Mouse (Mus musculus): ENCODE measurements around the gene BC030870. TPM values are rescaled to one million over a fixed set of nuclear protein-coding genes. Genes with fewer than 3 reads are reported as not detected.
"Not testable (repeated sequence)": the region's sequence is repeated elsewhere in the genome, so short reads cannot be mapped to it uniquely, and the experiment has no call there.

BC030870 gene
- polyA plus RNA-seq (2015; fragmentation: Nextera tagmentation; extraction: Ambion mirVana) = 4.3 and 5.8 TPM in 2 replicates

DNA sequence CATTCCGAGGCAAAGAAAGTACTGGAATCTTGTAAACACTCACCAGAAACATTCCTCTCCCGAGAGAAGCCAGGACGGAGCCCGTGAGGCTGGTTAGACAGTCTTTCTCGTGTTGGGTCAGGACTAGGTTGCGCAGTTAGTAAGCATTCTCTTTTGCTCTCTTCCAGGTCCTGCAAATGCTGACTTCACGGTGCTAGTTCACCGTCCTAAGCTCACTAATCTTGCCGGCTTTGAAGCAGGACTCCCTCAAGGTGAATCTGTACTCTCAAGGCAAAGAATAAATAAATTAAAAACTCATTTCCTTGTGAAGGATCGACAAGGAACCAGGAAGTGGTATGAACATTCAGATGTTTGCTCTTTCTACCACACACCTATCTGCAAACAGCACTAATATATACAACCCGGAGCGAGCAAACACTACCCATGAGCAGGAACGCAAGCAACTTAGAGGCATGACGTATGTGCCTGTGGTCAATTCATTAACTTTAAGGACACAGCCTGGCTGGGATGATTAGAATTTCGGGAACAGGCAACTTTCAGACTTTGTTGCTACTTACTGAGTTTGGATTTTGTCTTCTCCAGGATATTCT is at the start of gene BC030870:
BC030870 (minus strand) TSS at position 365 of the 590 bp plus-strand sequence.
- Histone ChIP-seq H3K27ac (ENCODE audit: low read length) (peak within 1 kb of the TSS; percentile 73), H3K4me2 (replicated peaks; ENCODE audit: low read depth, low read length) (peak within 1 kb of the TSS; percentile 37), H3K4me3 (ENCODE audit: low read depth, low read length) (peak within 1 kb of the TSS; percentile 23; the same call in 1 of the 2 replicates), H3K9me3 (ENCODE audit: low read length) (no peaks in the 10 kb centered on the region), H3K4me1 (ENCODE audit: insufficient read depth, low read depth, low read length) (no peaks in the 10 kb centered on the region), H3K27me3 (replicated peaks; ENCODE audit: insufficient read depth, low read length) (no peaks in the 10 kb centered on the region), H3K9ac (replicated peaks; ENCODE audit: low read depth) (no peak within 1 kb of the TSS), H3K36me3 (ENCODE audit: insufficient read depth, low read length) (no peaks in the 10 kb centered on the region)
- 37% methylated on average over 15 of the region's 15 CpGs for WGBS
- TF ChIP-seq CTCF (IDR thresholded peaks at IDR 0.05) = no peak
- 0 out of 2 replicates have a peak, but pooled peaks have one; percentile 34 for TF ChIP-seq EP300 (IDR thresholded peaks at IDR 0.05)
- ATAC-seq (peak; percentile 89), DNase-seq (ENCODE audit: low spot score) (peak; percentile 67)

DNA sequence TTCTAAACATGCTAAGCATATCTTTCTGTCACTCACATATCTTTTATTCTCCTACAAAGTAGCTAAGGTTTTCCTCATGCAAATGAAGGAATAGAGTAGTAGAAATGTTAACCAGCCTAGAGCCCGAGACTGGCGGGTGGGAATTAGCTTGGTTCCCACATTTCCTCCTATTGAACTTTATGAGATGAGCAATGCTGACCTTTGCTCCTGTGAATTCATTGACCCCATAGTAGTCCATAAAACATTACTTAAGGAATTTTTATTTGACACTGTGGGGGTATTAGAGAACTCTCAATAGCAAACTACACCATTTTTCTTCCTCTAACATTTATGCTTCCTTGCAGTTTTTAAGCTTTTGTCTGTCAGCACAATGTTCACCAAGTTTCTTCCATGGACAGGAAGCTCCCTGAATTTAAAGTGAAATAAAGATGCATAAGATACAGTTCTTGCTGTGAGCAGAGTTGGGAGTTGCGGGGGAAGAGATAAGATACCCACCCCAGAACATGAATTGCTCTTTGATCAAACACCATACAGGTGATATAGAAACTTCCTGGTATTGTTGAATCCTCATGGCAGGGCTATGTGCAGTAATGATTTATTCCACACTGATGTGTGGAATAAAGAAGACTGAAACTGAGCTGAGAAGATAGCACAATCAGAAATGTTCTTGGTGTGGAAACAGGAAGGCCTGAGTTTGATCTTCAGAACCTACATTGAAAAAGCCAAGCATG is 45.5 kb upstream of the BC030870 start:
- TF ChIP-seq EP300 (IDR thresholded peaks at IDR 0.05) (no peak), CTCF (IDR thresholded peaks at IDR 0.05) (no peak)
- Histone ChIP-seq H3K27ac (ENCODE audit: low read length) (no peak overlapping the region), H3K36me3 (ENCODE audit: insufficient read depth, low read length) (no peaks in the 10 kb centered on the region), H3K9me3 (ENCODE audit: low read length) (no peaks in the 10 kb centered on the region), H3K4me1 (ENCODE audit: insufficient read depth, low read depth, low read length) (no peaks in the 10 kb centered on the region), H3K9ac (replicated peaks; ENCODE audit: low read depth) (no peak overlapping the region), H3K27me3 (replicated peaks; ENCODE audit: insufficient read depth, low read length) (no peaks in the 10 kb centered on the region), H3K4me2 (replicated peaks; ENCODE audit: low read depth, low read length) (no peak overlapping the region), H3K4me3 (ENCODE audit: low read depth, low read length) (no peak overlapping the region)
- no peak for DNase-seq (ENCODE audit: low spot score)
- 66% methylated on average over 3 of the region's 3 CpGs for WGBS
- ATAC-seq = no peak

DNA sequence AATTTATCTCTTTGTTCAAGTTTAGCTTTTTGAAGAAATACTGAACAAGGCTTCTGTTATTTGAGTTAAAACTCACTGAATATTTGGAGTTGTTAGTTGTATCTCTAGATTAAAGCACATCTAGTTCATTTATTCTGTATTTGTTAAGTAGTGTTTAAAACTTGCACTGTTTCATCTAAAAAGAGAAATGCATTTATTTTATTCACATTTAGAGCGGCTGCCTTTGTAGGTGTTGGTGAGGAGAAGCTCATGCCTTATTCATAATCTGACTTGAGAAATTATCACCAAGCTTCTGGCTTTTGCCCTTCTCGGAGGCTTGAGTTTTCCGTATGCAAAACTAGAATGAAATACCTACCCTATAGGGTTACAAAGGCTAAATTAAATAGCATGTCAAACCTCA is 39.8 kb upstream of the BC030870 start:
- H3K36me3 ChIP-seq (ENCODE audit: insufficient read depth, low read length) = no peaks in the 10 kb centered on the region
- TF ChIP-seq EP300 (IDR thresholded peaks at IDR 0.05) = no peak
- no peaks in the 10 kb centered on the region for H3K27me3 ChIP-seq (replicated peaks; ENCODE audit: insufficient read depth, low read length)
- no peak overlapping the region for H3K4me3 ChIP-seq (ENCODE audit: low read depth, low read length)
- H3K4me2 ChIP-seq (replicated peaks; ENCODE audit: low read depth, low read length) = no peak overlapping the region
- H3K9me3 ChIP-seq (ENCODE audit: low read length) = no peaks in the 10 kb centered on the region
- no peak for ATAC-seq
- H3K4me1 ChIP-seq (ENCODE audit: insufficient read depth, low read depth, low read length) = no peaks in the 10 kb centered on the region
- H3K9ac ChIP-seq (replicated peaks; ENCODE audit: low read depth) = no peak overlapping the region
- H3K27ac ChIP-seq (ENCODE audit: low read length) = no peak overlapping the region
- no peak for DNase-seq (ENCODE audit: low spot score)
- WGBS = 77% methylated on average over 3 of the region's 3 CpGs

DNA sequence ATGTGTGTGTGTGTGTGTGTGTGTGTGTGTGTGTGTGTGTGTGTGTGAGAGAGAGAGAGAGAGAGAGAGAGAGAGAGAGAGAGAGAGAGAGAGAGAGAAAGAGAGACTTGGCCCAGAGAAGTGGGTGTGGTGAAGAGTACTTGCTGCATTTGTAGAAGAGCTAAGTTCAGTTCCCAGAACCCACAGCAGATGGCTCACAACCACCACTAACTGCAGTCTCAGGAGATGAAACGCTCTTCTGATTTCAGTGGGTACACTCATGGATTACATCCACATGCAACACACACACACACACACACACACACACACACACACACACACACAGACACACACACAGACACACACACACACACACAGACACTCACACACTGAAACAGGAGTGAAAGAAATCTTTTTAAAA is 31.3 kb upstream of the BC030870 start:
- H3K36me3 ChIP-seq (ENCODE audit: insufficient read depth, low read length); ATAC-seq; H3K4me1 ChIP-seq (ENCODE audit: insufficient read depth, low read depth, low read length); H3K4me3 ChIP-seq (ENCODE audit: low read depth, low read length); H3K4me2 ChIP-seq (replicated peaks; ENCODE audit: low read depth, low read length); H3K9me3 ChIP-seq (ENCODE audit: low read length); DNase-seq (ENCODE audit: low spot score); H3K27ac ChIP-seq (ENCODE audit: low read length); H3K9ac ChIP-seq (replicated peaks; ENCODE audit: low read depth); H3K27me3 ChIP-seq (replicated peaks; ENCODE audit: insufficient read depth, low read length): not testable (repeated sequence)
- WGBS = 55% methylated on average over 1 of the region's 1 CpGs
- peak; percentile 31 for TF ChIP-seq CTCF (IDR thresholded peaks at IDR 0.05)

DNA sequence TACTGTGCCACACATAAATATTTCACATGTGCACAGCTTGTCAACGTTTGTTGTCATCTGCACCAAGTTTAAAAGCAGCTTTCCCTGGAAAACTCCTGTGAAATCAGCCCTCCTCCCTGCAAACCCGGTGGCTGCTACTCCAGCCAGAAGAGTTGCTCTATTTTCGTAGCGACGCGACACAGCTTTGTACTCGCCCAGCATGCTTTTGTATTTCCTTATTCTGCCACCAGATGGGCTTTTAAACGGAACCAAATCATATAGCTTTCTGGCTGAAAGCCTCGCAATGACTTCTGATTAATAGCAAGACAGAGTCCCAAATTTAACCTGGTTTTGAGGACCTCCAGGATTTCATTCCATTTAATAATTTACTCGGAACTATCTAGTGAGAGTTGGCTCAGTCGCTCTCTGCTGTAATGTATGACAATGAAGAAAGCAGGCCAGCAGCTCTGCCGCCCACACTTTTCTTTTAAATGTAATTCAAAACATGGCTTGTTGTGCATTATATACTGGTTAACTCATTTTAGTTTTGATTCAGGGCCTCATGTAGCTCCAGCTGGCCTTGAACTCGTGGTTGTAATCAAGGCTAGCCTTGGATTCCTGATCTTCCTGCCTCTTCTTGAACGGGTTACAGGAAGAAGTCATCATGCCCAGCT is 29.9 kb upstream of the BC030870 start:
- WGBS = 61% methylated on average over 14 of the region's 14 CpGs
- Histone ChIP-seq H3K9ac (replicated peaks; ENCODE audit: low read depth) (no peak overlapping the region), H3K4me1 (ENCODE audit: insufficient read depth, low read depth, low read length) (no peaks in the 10 kb centered on the region), H3K4me2 (replicated peaks; ENCODE audit: low read depth, low read length) (no peak overlapping the region), H3K36me3 (ENCODE audit: insufficient read depth, low read length) (no peaks in the 10 kb centered on the region), H3K27ac (ENCODE audit: low read length) (no peak overlapping the region), H3K27me3 (replicated peaks; ENCODE audit: insufficient read depth, low read length) (no peaks in the 10 kb centered on the region), H3K9me3 (ENCODE audit: low read length) (no peaks in the 10 kb centered on the region), H3K4me3 (ENCODE audit: low read depth, low read length) (no peak overlapping the region)
- ATAC-seq (no peak), DNase-seq (ENCODE audit: low spot score) (no peak)
- TF ChIP-seq EP300 (IDR thresholded peaks at IDR 0.05) (no peak), CTCF (IDR thresholded peaks at IDR 0.05) (no peak)

DNA sequence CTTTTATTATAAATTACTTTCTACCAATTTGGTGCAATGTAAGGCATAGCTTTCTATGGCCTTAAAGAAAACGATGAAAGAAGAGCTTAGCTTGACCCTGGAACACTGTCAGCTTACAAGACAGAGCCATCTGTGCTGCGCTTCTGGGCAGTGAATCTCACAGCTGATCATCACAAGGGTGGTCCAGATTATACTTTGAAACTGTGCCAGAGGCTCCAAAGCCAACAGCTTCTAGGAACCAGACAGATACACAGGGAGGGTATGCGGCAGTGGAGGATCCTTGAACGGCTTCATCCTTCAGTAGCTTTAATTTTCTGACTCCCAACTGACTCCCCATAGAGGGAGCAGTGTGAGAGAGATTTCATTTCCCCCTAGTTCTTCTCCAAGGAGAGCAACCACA is 28.5 kb upstream of the BC030870 start:
- Histone ChIP-seq H3K36me3 (ENCODE audit: insufficient read depth, low read length) (no peaks in the 10 kb centered on the region), H3K4me1 (ENCODE audit: insufficient read depth, low read depth, low read length) (no peaks in the 10 kb centered on the region), H3K9me3 (ENCODE audit: low read length) (no peaks in the 10 kb centered on the region), H3K9ac (replicated peaks; ENCODE audit: low read depth) (no peak overlapping the region), H3K27ac (ENCODE audit: low read length) (no peak overlapping the region), H3K4me2 (replicated peaks; ENCODE audit: low read depth, low read length) (no peak overlapping the region), H3K27me3 (replicated peaks; ENCODE audit: insufficient read depth, low read length) (no peaks in the 10 kb centered on the region), H3K4me3 (ENCODE audit: low read depth, low read length) (no peak overlapping the region)
- no peak for TF ChIP-seq CTCF (IDR thresholded peaks at IDR 0.05)
- no peak for TF ChIP-seq EP300 (IDR thresholded peaks at IDR 0.05)
- ATAC-seq (no peak), DNase-seq (ENCODE audit: low spot score) (no peak)
- WGBS = 70% methylated on average over 4 of the region's 4 CpGs

All from lung, postnatal 0 days (tissue).